Mouse (Mus musculus): ENCODE data around the gene Vmn1r86. TPM values are rescaled to one million over a fixed set of nuclear protein-coding genes. Genes with fewer than 3 reads are reported as not detected.
A peak's percentile ranks its signal among the peaks of the same experiment; 100 is the strongest.
"Not testable (repeated sequence)": the region's sequence is repeated elsewhere in the genome, so short reads cannot be mapped to it uniquely, and the experiment has no call there.

Vmn1r86 gene
- polyA plus RNA-seq (2015; fragmentation: Nextera tagmentation; extraction: Ambion mirVana), result not detected in 2 replicates

DNA sequence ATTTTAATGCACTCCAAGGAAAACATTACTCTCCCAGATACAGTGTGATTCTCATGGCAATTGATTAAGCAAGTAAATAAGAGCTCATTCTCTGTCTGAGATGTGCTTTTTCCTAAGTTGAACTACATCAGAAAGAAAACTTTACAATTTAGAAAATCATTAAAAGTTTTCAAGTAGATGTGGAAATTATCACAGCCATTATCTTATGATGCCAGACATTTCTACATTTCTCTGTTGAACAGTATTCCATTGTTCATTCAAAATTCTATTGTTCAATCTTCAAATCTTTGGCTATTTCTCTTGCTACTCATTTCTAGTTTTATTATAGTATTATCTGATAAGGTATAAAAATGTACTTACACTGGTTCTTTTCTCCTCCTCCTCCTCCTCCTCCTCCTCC, at the start of gene Vmn1r86:
Vmn1r86 (minus strand) TSS at position 101 of the 400 bp plus-strand sequence.
- Histone ChIP-seq H3K9me3 (ENCODE audit: control insufficient read depth, low read length) (no peaks in the 10 kb centered on the region), H3K9ac (ENCODE audit: low read depth, low read length) (no peak within 1 kb of the TSS), H3K4me3 (ENCODE audit: low read length) (no peak within 1 kb of the TSS), H3K27ac (ENCODE audit: low read depth, low read length) (no peak within 1 kb of the TSS), H3K36me3 (ENCODE audit: control insufficient read depth, insufficient read depth, low read length) (no peaks in the 10 kb centered on the region), H3K4me1 (ENCODE audit: control insufficient read depth, insufficient read depth, low read depth, low read length) (no peaks in the 10 kb centered on the region), H3K27me3 (replicated peaks; ENCODE audit: control insufficient read depth, insufficient read depth, low read length) (no peaks in the 10 kb centered on the region; the same call in 1 of the 2 replicates), H3K4me2 (ENCODE audit: low read length) (no peak within 1 kb of the TSS)
- ATAC-seq, result no peak

DNA sequence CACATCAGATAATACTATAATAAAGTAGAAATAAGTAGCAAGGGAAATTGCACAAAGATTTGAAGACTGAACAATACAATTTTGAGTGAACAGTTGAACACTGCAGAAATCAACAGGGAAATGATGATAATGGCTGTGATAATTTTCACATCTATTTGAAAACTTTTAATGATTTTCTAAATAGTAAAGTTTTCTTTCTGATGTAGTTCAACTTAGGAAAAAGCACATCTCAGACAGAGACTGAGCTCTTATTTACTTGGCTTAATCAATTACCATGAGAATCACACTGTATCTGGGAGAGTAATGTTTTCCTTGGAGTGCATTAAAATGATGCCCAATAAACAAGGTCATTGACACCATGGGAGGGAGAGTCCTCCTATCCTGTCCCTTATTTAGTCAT, 39.6 kb upstream of the Vmn1r86 start, which contains the start of gene Vmn1r88:
Vmn1r88 (plus strand) TSS at position 301 of the 400 bp plus-strand sequence.
- H3K4me3 ChIP-seq (ENCODE audit: low read length), result no peak within 1 kb of the TSS
- H3K27me3 ChIP-seq (replicated peaks; ENCODE audit: control insufficient read depth, insufficient read depth, low read length), result no peaks in the 10 kb centered on the region
- ATAC-seq, result no peak
- H3K9me3 ChIP-seq (ENCODE audit: control insufficient read depth, low read length), result no peaks in the 10 kb centered on the region
- H3K4me1 ChIP-seq (ENCODE audit: control insufficient read depth, insufficient read depth, low read depth, low read length), result no peaks in the 10 kb centered on the region
- H3K9ac ChIP-seq (ENCODE audit: low read depth, low read length), result no peak within 1 kb of the TSS
- H3K4me2 ChIP-seq (ENCODE audit: low read length), result no peak within 1 kb of the TSS
- H3K27ac ChIP-seq (ENCODE audit: low read depth, low read length), result no peak within 1 kb of the TSS
- no peaks in the 10 kb centered on the region for H3K36me3 ChIP-seq (ENCODE audit: control insufficient read depth, insufficient read depth, low read length)

DNA sequence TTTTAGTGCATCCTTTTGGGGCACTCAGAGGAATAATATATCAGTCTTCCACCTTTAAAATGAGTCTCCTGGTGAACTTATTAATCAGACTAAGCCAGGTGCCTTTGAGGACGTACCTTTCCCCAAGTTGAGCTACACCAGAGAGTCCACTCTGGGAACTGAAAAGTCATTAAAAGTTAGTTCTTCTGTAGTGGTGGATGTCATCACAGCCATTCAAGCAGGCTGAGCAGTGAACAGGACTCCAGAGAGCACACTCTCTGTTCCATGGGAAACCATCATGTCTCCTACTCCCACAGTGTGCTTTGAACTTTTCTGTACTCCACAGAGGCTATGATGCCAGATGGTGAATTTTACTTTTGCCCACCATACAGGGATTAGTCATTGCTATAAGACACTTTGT, 20.3 kb upstream of the Vmn1r86 start, which contains the start of gene Vmn1r87:
Vmn1r87 (minus strand) TSS at position 101 of the 400 bp plus-strand sequence.
- no peak within 1 kb of the TSS for H3K27ac ChIP-seq (ENCODE audit: low read depth, low read length)
- H3K36me3 ChIP-seq (ENCODE audit: control insufficient read depth, insufficient read depth, low read length), result no peaks in the 10 kb centered on the region
- H3K4me3 ChIP-seq (ENCODE audit: low read length), result no peak within 1 kb of the TSS
- ATAC-seq, result no peak
- no peak within 1 kb of the TSS for H3K4me2 ChIP-seq (ENCODE audit: low read length)
- H3K9me3 ChIP-seq (ENCODE audit: control insufficient read depth, low read length), result no peaks in the 10 kb centered on the region
- H3K9ac ChIP-seq (ENCODE audit: low read depth, low read length), result no peak within 1 kb of the TSS
- no peaks in the 10 kb centered on the region for H3K4me1 ChIP-seq (ENCODE audit: control insufficient read depth, insufficient read depth, low read depth, low read length)
- no peaks in the 10 kb centered on the region for H3K27me3 ChIP-seq (replicated peaks; ENCODE audit: control insufficient read depth, insufficient read depth, low read length)
- WGBS, result 95% methylated on average over 1 of the region's 1 CpGs

DNA sequence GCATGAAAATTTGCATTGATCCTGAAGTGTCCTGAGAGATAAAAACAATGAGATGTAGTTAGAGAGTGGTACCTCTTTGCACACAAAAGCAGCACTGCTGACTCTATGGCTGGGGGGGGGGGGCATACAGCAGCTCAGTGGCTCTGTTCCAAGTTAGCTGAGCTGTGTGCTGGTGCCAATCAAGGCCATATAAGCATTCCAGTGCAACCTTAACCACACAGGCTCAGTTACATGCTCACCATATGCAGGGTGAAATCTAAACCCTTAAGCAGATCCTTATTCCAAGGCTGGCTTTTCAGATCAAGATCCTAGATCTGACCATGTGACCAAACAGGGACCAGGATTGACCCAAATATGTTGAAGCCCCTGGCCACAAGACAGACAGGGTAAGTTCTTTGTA, 17.6 kb upstream of the Vmn1r86 start:
- no peak overlapping the region for H3K9ac ChIP-seq (ENCODE audit: low read depth, low read length)
- no peaks in the 10 kb centered on the region for H3K4me1 ChIP-seq (ENCODE audit: control insufficient read depth, insufficient read depth, low read depth, low read length)

DNA sequence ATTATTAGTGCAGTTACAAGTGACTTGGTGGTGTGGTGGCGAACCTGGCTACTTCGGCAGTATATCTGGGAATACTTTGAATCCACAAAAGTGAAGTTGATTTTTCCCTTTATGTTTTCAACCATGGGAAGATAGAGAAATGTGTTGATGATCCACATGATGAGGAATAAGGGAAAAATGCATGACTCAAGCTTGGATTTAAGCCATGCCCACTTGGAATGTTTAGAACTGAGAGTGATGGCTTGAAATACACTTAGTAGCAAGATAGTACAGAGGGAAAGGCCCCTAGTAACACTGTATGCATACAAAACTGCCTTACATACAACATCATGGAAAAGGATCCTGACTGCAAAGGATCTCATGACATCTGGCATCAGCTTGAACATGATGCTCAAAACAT, 12.1 kb upstream of the Vmn1r86 start:
- Histone ChIP-seq H3K4me3 (ENCODE audit: low read length) (no peak overlapping the region), H3K4me1 (ENCODE audit: control insufficient read depth, insufficient read depth, low read depth, low read length) (no peaks in the 10 kb centered on the region)
- 92% methylated on average over 2 of the region's 2 CpGs for WGBS

More for the DNA sequence above, 17.6 kb upstream of the Vmn1r86 start:
- Histone ChIP-seq H3K27ac (ENCODE audit: low read depth, low read length) (no peak overlapping the region), H3K9me3 (ENCODE audit: control insufficient read depth, low read length) (peaks cover 2% of the 10 kb centered on the region; the same call in 1 of the 2 replicates), H3K36me3 (ENCODE audit: control insufficient read depth, insufficient read depth, low read length) (no peaks in the 10 kb centered on the region), H3K4me3 (ENCODE audit: low read length) (no peak overlapping the region), H3K27me3 (replicated peaks; ENCODE audit: control insufficient read depth, insufficient read depth, low read length) (no peaks in the 10 kb centered on the region), H3K4me2 (ENCODE audit: low read length) (no peak overlapping the region)
- no peak for ATAC-seq

DNA sequence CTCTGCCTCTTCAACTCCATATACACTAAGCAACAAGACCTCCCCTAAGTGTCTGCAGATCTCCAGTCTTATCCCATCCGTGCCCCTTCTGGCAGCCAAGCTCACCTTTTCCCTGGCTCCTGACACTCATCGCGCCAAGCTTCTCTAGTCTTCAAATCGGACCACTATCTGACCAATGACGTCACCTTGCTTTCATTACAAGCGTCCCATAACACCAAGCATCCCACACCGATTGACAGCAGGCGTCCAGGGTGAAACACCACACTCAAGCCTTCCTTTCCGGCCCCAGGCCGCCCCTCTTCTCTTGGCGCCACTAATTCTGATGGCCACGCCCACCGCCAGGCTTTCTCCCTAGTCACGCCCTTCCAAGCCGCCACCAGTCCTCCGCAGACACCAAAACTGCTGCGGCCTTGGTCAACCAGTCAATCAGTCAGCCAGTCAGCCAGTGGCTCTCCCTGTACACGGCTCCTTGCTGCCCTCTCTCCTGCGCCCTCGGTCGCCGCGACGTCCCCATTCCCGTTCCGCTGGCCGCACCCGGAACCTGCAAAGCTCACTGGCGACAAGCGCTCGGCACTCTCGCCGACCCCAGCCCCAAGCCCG, 3.9 kb upstream of the Vmn1r86 start:
- not testable (repeated sequence) for H3K27ac ChIP-seq (ENCODE audit: low read depth, low read length); H3K27me3 ChIP-seq (replicated peaks; ENCODE audit: control insufficient read depth, insufficient read depth, low read length); H3K36me3 ChIP-seq (ENCODE audit: control insufficient read depth, insufficient read depth, low read length); H3K4me1 ChIP-seq (ENCODE audit: control insufficient read depth, insufficient read depth, low read depth, low read length); H3K9me3 ChIP-seq (ENCODE audit: control insufficient read depth, low read length)
- peak overlapping the region; percentile 49 for H3K4me2 ChIP-seq (ENCODE audit: low read length)
- peak; percentile 98 for ATAC-seq
- 0% methylated on average over 14 of the region's 34 CpGs for WGBS
- peak overlapping the region; percentile 31 for H3K4me3 ChIP-seq (ENCODE audit: low read length)
- H3K9ac ChIP-seq (ENCODE audit: low read depth, low read length), result peak overlapping the region; percentile 41; the same call in 1 of the 2 replicates

More for the DNA sequence above, 12.1 kb upstream of the Vmn1r86 start:
- no peak for ATAC-seq
- H3K9ac ChIP-seq (ENCODE audit: low read depth, low read length), result no peak overlapping the region
- no peak overlapping the region for H3K27ac ChIP-seq (ENCODE audit: low read depth, low read length)
- H3K36me3 ChIP-seq (ENCODE audit: control insufficient read depth, insufficient read depth, low read length), result no peaks in the 10 kb centered on the region
- H3K9me3 ChIP-seq (ENCODE audit: control insufficient read depth, low read length), result peaks cover 2% of the 10 kb centered on the region; the same call in 1 of the 2 replicates
- no peak overlapping the region for H3K4me2 ChIP-seq (ENCODE audit: low read length)
- H3K27me3 ChIP-seq (replicated peaks; ENCODE audit: control insufficient read depth, insufficient read depth, low read length), result no peaks in the 10 kb centered on the region

DNA sequence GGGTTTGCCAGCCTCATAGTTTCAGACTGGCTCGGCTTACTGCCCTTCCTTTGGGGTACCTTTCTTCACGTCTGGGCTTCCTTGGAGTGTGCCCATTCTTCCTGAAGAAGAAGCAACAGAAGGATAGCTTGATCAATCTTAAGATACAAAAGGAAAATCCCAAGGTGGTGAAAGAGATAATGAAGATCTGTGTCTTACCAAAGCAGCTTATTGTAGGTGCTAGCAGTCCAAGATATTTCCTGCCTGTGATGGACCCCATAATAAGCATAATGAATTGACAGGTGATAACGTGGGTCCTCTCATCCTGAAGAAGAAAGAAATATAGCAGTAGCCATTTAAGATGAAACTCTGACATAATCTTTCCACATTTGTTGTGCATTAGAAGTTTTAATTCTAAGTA, 24.6 kb downstream of the Vmn1r86 start, which contains the start of gene Vmn1r85:
Vmn1r85 (minus strand) TSS at position 101 of the 400 bp plus-strand sequence.
- Histone ChIP-seq H3K27ac (ENCODE audit: low read depth, low read length) (no peak within 1 kb of the TSS), H3K9me3 (ENCODE audit: control insufficient read depth, low read length) (no peaks in the 10 kb centered on the region), H3K36me3 (ENCODE audit: control insufficient read depth, insufficient read depth, low read length) (no peaks in the 10 kb centered on the region), H3K4me2 (ENCODE audit: low read length) (no peak within 1 kb of the TSS), H3K4me1 (ENCODE audit: control insufficient read depth, insufficient read depth, low read depth, low read length) (no peaks in the 10 kb centered on the region), H3K9ac (ENCODE audit: low read depth, low read length) (no peak within 1 kb of the TSS), H3K4me3 (ENCODE audit: low read length) (no peak within 1 kb of the TSS), H3K27me3 (replicated peaks; ENCODE audit: control insufficient read depth, insufficient read depth, low read length) (no peaks in the 10 kb centered on the region)
- WGBS, result 60% methylated on average over 3 of the region's 3 CpGs
- no peak for ATAC-seq

DNA sequence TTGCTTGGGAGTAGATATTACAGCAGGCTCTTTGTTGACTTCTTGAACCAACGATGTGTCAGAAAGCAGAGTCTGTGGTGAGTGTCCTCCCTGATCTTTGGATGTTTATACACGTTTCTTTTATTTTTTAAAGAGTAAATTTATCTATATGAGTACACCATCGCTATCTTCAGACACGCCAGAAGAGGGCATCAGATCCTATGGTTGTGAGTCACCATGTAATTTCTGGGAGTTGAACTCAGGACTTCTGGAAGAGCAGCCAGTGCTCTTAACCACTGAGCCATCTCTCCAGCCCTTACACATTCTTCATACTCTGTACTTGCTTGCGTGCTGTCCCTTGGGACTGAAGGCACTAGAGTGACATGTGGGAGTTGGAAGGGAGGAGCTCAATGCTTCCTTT, 47.4 kb downstream of the Vmn1r86 start:
- 63% methylated on average over 5 of the region's 5 CpGs for WGBS
- Histone ChIP-seq H3K36me3 (ENCODE audit: control insufficient read depth, insufficient read depth, low read length) (no peaks in the 10 kb centered on the region), H3K27me3 (replicated peaks; ENCODE audit: control insufficient read depth, insufficient read depth, low read length) (no peaks in the 10 kb centered on the region), H3K4me3 (ENCODE audit: low read length) (no peak overlapping the region), H3K4me2 (ENCODE audit: low read length) (no peak overlapping the region), H3K9ac (ENCODE audit: low read depth, low read length) (no peak overlapping the region), H3K4me1 (ENCODE audit: control insufficient read depth, insufficient read depth, low read depth, low read length) (no peaks in the 10 kb centered on the region), H3K9me3 (ENCODE audit: control insufficient read depth, low read length) (no peaks in the 10 kb centered on the region), H3K27ac (ENCODE audit: low read depth, low read length) (no peak overlapping the region)
- no peak for ATAC-seq

DNA sequence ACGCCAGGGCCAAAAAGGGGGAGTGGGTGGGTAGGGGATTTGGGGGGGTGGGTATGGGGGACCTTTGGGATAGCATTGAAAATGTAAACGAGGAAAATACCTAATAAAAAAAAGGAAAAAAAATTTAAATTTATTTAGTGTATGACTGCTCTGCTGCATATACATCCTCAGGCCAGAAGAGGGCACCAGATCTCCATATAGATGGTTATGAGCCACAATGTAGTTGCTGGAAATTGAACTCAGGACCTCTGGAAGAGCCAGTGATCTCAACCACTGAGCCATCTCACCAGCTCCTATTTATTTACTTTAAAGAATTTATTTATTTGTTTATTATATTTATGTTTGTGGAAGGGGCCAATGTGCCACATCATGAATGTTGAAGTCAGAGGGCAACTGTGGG, 56.3 kb downstream of the Vmn1r86 start:
- ATAC-seq; H3K4me2 ChIP-seq (ENCODE audit: low read length); H3K4me3 ChIP-seq (ENCODE audit: low read length); H3K27me3 ChIP-seq (replicated peaks; ENCODE audit: control insufficient read depth, insufficient read depth, low read length); H3K27ac ChIP-seq (ENCODE audit: low read depth, low read length); H3K4me1 ChIP-seq (ENCODE audit: control insufficient read depth, insufficient read depth, low read depth, low read length); H3K9me3 ChIP-seq (ENCODE audit: control insufficient read depth, low read length); H3K9ac ChIP-seq (ENCODE audit: low read depth, low read length); H3K36me3 ChIP-seq (ENCODE audit: control insufficient read depth, insufficient read depth, low read length): not testable (repeated sequence)
- WGBS, result 60% methylated on average over 2 of the region's 2 CpGs
